Mouse (Mus musculus) liver, embryonic 18 days (tissue): ENCODE results near the gene Cdk11b. TPM values are rescaled to one million over a fixed set of nuclear protein-coding genes. Genes with fewer than 3 reads are reported as not detected.

ENCODE experiments used
- polyA plus RNA-seq: library from polyadenylated mRNA; depleted of rRNA; stranded (reverse); fragments of >200 nt; gene quantifications from 2 replicates; pipeline ENCODE4 v1.2.3, GENCODE M21; 2012; rRNA removed

The Cdk11b gene
- 17.0 and 20.1 TPM in 2 replicates for polyA plus RNA-seq

DNA sequence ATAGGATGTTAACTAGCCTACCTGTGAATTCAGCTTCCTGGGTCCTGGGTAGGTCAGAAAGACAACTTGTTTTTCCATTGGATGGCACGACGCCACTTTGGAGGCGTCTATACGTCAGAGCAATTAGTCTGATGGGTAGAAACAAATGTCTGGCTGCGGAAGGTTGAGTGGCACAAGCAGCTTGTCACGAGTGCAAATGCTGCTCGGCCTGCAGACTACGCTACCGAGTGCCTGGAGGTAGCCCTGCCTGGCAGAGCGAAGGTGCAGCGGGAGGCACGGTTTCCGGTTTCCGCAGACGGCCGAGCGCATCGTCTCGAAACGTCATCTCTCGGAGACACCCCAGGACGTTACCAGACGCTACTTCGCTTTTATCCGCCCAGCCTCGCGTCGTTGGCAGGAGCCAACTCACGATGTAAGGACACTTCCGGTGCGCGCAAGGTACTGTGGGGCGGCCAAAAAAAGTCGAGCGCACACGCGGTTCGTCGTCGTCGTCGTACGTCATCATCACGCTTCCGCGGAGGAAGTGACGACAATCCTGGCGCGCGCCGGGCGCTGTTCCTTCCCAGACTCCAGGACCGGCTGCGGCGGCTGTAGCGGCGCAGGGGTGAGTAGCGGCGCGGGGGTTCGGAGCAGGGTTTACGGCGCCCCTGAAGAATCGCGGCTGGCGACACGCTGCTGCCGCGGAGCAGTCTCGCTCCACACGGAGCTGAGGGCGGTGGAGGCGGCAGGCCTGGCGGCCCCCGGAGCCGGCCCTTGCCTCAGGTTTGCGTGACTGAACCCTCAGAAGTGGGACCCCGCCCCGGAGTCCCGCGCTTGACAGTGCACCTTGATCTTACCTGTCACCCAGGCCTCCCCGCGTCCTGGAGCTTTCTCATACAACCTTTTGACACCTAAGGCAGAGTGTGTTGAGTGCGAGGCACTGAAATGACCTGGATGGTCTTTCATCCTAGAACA lies at the start of gene Cdk11b:
Gene Cdk11b, plus strand, starts transcription at position 517 of the 954 bp plus-strand sequence.

DNA sequence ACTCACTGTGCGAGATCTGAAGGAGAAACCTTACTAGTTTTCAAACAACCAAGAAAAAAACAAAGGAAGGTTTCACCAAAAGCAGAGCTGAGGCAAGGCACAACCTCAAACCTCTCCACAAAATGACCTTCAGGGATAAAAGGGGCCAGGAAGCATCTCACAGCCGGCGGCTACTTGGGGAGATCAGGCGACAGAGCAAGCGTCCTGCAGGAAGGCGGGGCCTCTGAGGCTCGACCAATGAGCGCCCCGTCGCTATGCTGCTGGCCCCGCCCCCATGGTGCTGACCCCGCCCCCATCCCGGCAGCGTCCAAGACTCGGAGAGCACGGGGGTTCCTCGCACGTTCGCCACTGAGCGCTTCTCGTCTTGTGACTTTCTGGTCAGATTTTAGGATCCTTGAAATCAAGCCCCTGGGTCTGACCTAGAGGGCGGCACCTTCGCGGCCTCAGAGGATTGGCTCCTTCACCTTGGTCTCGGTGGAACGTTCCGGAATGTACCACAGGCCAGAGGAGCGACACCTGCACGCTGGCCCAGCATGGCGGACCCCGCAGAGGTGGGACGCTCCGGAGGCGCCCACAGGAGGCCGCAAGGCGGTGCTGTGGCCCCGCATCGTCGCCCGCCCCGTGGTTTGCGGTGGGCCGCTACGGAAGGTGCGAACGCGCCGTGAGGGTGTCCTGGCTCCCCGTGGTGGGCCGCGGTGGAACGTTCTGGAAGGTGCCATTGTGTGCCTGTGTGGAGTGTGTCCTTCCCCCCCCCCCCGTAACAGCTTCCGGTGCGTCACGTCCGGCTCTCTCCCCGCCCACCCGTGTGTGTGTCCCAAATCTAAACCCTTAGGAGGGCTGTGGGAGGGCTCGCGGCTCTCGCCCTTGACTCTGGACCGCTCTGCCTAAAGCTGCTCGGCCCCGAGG lies 23.3 kb upstream of the Cdk11b start, which contains the start of gene Slc35e2:
Gene Slc35e2, plus strand, starts transcription at position 326 of the 906 bp plus-strand sequence.

DNA sequence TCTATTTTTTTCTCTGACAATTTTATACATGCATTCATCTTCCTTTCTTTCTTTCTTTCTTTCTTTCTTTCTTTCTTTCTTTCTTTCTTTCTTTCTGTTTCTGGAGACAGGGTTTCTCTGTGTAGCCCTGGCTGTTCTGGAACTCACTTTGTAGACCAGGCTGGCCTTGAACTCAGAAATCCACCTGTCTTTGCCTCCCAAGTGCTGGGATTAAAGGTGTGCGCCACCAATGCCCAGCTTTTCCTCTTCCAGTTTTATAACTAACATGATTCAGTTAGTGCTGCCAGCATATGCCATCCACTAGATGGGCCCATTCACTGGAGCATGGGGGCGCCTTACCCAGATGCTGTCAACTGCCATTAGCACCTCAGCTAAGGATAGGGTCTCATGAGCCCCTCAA lies 20.7 kb downstream of the Cdk11b start, which contains the start of gene Gm10563:
Gene Gm10563, minus strand, starts transcription at position 101 of the 400 bp plus-strand sequence.

DNA sequence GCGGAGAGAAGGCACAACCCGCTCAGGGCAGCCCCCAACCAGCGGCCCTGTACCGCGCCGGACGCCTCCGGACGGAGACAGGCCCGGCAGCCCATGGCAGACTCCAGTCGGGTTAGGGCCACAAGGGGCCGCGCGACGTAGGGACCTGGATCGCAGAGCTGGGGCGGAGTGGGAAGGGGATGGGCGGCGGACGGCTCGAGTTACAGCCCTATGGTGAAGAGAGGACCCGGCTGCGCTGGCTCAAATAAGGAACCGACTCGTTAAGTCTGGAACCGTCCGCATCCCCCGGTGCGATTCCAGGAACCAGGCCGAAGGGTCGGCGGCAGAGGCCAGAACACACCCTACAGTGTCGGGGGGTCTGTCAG lies 28.4 kb downstream of the Cdk11b start, which contains the start of gene Mmp23:
Gene Mmp23, minus strand, starts transcription at position 299 of the 365 bp plus-strand sequence.

DNA sequence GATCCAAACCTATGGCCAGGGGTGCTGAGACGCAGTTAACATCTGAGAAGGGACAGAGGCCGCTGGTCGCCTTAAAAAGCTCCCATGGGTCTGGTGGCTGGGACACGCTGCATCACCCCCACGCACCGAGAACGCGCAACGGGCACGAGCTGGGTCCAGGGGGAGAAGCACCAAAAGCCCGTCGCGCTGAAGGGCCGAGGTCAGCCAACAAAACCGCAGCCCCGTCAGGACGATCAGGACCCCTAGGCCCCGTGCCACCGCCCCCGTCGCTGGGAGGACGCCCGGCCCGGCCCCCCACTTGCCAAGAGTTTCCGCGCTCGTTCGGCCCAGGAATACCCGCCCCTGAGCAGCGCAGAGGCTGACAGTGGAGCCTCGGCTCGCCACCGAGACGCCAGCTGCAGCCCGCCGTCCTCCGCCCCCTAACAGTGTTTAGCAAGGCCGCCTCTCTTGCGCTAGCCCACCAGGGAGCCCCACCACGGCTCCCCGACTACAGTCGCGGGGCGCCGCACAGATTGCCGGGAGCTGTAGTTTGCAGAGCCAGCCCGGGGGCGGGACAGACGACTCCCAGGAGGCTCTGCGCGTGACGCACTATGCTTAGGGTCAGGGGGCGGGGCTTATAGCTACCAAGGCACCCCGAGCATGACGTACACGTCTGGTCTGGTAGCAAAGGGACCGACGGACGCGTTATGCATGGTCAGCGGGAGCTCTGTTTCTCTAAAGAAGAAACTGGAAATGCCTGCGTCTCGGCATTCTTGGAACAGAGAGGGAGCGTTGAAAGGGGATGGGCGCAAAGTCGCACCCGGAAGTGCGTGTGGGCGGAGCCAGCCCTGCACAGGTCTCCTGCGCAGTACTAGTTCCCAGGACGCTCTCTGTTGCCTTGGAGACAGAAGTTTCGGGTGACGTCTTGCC lies 44.3 kb downstream of the Cdk11b start, which contains the start of gene Mib2:
Gene Mib2, minus strand, starts transcription at position 510 of the 909 bp plus-strand sequence.

DNA sequence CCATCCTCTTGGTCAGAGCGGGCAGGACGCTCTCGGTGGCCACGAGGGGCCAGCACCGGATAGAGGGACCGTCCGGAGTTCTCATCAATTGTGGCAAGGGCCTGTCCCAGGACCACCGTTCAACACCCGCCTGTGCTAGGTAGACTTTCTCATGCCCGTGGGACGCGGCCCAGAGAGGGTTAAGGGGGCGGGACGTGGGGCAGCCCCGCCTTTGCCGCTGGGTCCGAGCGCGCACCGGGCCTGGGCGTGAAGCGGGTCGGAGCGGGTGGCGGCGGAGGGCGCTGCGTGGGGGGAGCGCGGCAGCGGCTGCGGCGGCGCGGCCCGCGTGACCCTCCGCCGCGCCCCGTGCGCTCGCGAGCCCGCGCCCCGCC lies 69.4 kb downstream of the Cdk11b start, which contains the start of gene Fndc10:
Gene Fndc10, plus strand, starts transcription at position 232 of the 371 bp plus-strand sequence.

Other genes starting within 250 kb of the Cdk11b start
- 0.01 TPM in 1 of 2 replicates, not detected in the other for gene Gabrd, start 226.7 kb upstream of the Cdk11b start, polyA plus RNA-seq
- 0.08 and 0.09 TPM in 2 replicates for gene Cfap74, start 215.7 kb upstream of the Cdk11b start, polyA plus RNA-seq
- 0.38 and 0.43 TPM in 2 replicates for gene Tmem52, start 155.7 kb upstream of the Cdk11b start, polyA plus RNA-seq
- gene Gnb1, start 133.5 kb upstream of the Cdk11b start, polyA plus RNA-seq, result 118 and 120 TPM in 2 replicates
- gene Nadk, start 62.5 kb upstream of the Cdk11b start, polyA plus RNA-seq, result 46.0 and 46.7 TPM in 2 replicates
- gene Slc35e2, start 23.4 kb upstream of the Cdk11b start, polyA plus RNA-seq, result 5.5 and 5.7 TPM in 2 replicates
- not detected in 2 replicates for gene Gm10563, start 20.6 kb downstream of the Cdk11b start, polyA plus RNA-seq
- gene Mmp23, start 28.5 kb downstream of the Cdk11b start, polyA plus RNA-seq, result 8.9 and 9.8 TPM in 2 replicates
- 8.4 and 10.7 TPM in 2 replicates for gene Mib2, start 44.3 kb downstream of the Cdk11b start, polyA plus RNA-seq
- gene Fndc10, start 69.5 kb downstream of the Cdk11b start, polyA plus RNA-seq, result 0.55 and 0.61 TPM in 2 replicates
- 49.1 and 49.2 TPM in 2 replicates for gene Ssu72, start 79.9 kb downstream of the Cdk11b start, polyA plus RNA-seq
- gene Tmem240, start 109.9 kb downstream of the Cdk11b start, polyA plus RNA-seq, result 0.16 and 0.23 TPM in 2 replicates
- gene Atad3a, start 136.2 kb downstream of the Cdk11b start, polyA plus RNA-seq, result 41.4 and 52.8 TPM in 2 replicates
- gene Vwa1, start 149.8 kb downstream of the Cdk11b start, polyA plus RNA-seq, result 0.10 and 0.16 TPM in 2 replicates
- gene Tmem88b, start 161.0 kb downstream of the Cdk11b start, polyA plus RNA-seq, result 0.55 and 0.60 TPM in 2 replicates
- gene Ankrd65, start 165.6 kb downstream of the Cdk11b start, polyA plus RNA-seq, result 0.06 and 0.08 TPM in 2 replicates
- gene Mrpl20, start 178.0 kb downstream of the Cdk11b start, polyA plus RNA-seq, result 50.2 and 58.8 TPM in 2 replicates
- 103 and 115 TPM in 2 replicates for gene Ccnl2, start 187.6 kb downstream of the Cdk11b start, polyA plus RNA-seq
- 67.1 and 69.6 TPM in 2 replicates for gene Aurkaip1, start 206.4 kb downstream of the Cdk11b start, polyA plus RNA-seq
- 14.4 and 15.6 TPM in 2 replicates for gene Mxra8, start 214.8 kb downstream of the Cdk11b start, polyA plus RNA-seq
- gene Dvl1, start 222.5 kb downstream of the Cdk11b start, polyA plus RNA-seq, result 25.7 and 28.6 TPM in 2 replicates
- gene Tas1r3, start 238.5 kb downstream of the Cdk11b start, polyA plus RNA-seq, result 0.14 and 0.15 TPM in 2 replicates
- 5.5 and 6.5 TPM in 2 replicates for gene Cptp, start 244.6 kb downstream of the Cdk11b start, polyA plus RNA-seq
- gene Ints11, start 244.7 kb downstream of the Cdk11b start, polyA plus RNA-seq, result 16.9 and 18.1 TPM in 2 replicates